Mouse (Mus musculus) spleen, adult 2 months (tissue): ENCODE results near the gene Cyp26b1. TPM values are rescaled to one million over a fixed set of nuclear protein-coding genes. Genes with fewer than 3 reads are reported as not detected.

ENCODE experiments used
- DNase-seq, 2 experiments: peaks; one replicate each; pipeline versions ENCODE4 v3.0.0 to v3.0.0-alpha.2; 2012 to 2021; ENCODE audit warnings: low spot score in 2 of 2, low read depth in 1 of 2
- H3K27ac ChIP-seq: fragments of 200-500 bp; 2 replicates; pipeline ENCODE4 v1.5.1; 2012; ENCODE audit warnings: low read length, inconsistent platforms; ENCODE audit not compliant: insufficient read depth
- H3K27me3 ChIP-seq: fragments of 200-500 bp; 2 replicates; pipeline ENCODE4 v1.6.1; 2012; ENCODE audit warnings: mild to moderate bottlenecking, moderate library complexity, low read length, inconsistent platforms; ENCODE audit not compliant: control insufficient read depth, insufficient read depth
- H3K36me3 ChIP-seq: fragments of 200-500 bp; 2 replicates; pipeline ENCODE4 v1.6.1; 2012; ENCODE audit warnings: mild to moderate bottlenecking, low read length, inconsistent platforms; ENCODE audit not compliant: control insufficient read depth, insufficient read depth
- H3K4me1 ChIP-seq: fragments of 200-500 bp; 2 replicates; pipeline ENCODE4 v1.6.1; 2011; ENCODE audit warnings: inconsistent platforms; ENCODE audit not compliant: control insufficient read depth, insufficient read depth, insufficient read length
- H3K4me3 ChIP-seq: fragments of 200-500 bp; 2 replicates; pipeline ENCODE4 v1.5.1; 2011; ENCODE audit warnings: mild to moderate bottlenecking, inconsistent platforms; ENCODE audit not compliant: insufficient read depth, insufficient read length; ENCODE audit errors: extremely low read depth
- CTCF ChIP-seq: fragments of 200-500 bp; IDR thresholded peaks from 2 replicates; pipeline ENCODE4 v1.5.1; 2011; ENCODE audit warnings: mild to moderate bottlenecking, inconsistent platforms; ENCODE audit not compliant: insufficient read depth, insufficient read length, insufficient replicate concordance; ENCODE audit errors: extremely low read depth
- POLR2A ChIP-seq: fragments of 200-500 bp; IDR thresholded peaks from 2 replicates; pipeline ENCODE4 v1.6.1; 2011; ENCODE audit warnings: low read depth, low read length, inconsistent platforms
- WGBS: fragments of 180-500 bp; shearing (Covaris S2); methylation state at CpG from one replicate; pipeline ENCODE4 v1.1.7; 2018; 5-methylcytosine and 5-hydroxymethylcytosine counted together
- polyA plus RNA-seq: library from polyadenylated mRNA; depleted of rRNA; stranded (reverse); fragments of >200 nt; gene quantifications from 2 replicates; pipeline ENCODE4 v1.2.3, GENCODE M21; 2012

Gene Cyp26b1
- polyA plus RNA-seq, 1 experiment = 0.76 TPM

- Histone ChIP-seq H3K27ac (no peak overlapping the region), H3K4me3 (no peak overlapping the region), H3K27me3 (no peaks in the 10 kb centered on the region; the same call in 1 of the 2 replicates), H3K4me1 (no peaks in the 10 kb centered on the region), H3K36me3 (no peaks in the 10 kb centered on the region)
- TF ChIP-seq POLR2A = no peak
- no peak for TF ChIP-seq CTCF
- WGBS = 82% methylated on average over 3 of the region's 3 CpGs
- DNase-seq = no peak
These were observed 918 bp upstream of the Cyp26b1 start for GRCm38 (mm10) chr6:84594626-84595025.

- Histone ChIP-seq H3K4me1 (no peaks in the 10 kb centered on the region; the same call in 1 of the 2 replicates), H3K27me3 (peaks cover 16% of the 10 kb centered on the region), H3K4me3 (no peak overlapping the region), H3K27ac (no peak overlapping the region), H3K36me3 (no peaks in the 10 kb centered on the region)
- WGBS = 82% methylated on average over 6 of the region's 6 CpGs
- TF ChIP-seq POLR2A = no peak
- no peak for TF ChIP-seq CTCF
- no peak for DNase-seq
These were observed 2.6 kb downstream of the Cyp26b1 start for GRCm38 (mm10) chr6:84590961-84591745.

- Histone ChIP-seq H3K27me3 (peaks cover 24% of the 10 kb centered on the region), H3K27ac (no peak overlapping the region), H3K36me3 (no peaks in the 10 kb centered on the region), H3K4me1 (no peaks in the 10 kb centered on the region; the same call in 1 of the 2 replicates), H3K4me3 (no peak overlapping the region)
- peak in 1 of 2 experiments; percentile 49 for DNase-seq
- 7% methylated on average over 39 of the region's 39 CpGs for WGBS
- TF ChIP-seq CTCF (peak; percentile 40; the same call in 1 of the 2 replicates), POLR2A (no peak)
These were observed 3.7 kb downstream of the Cyp26b1 start for GRCm38 (mm10) chr6:84589742-84590686.

GRCm38 (mm10) chr6:84588895-84589652 is 4.6 kb downstream of the Cyp26b1 start:
- TF ChIP-seq CTCF (no peak), POLR2A (no peak)
- H3K4me1 ChIP-seq = no peaks in the 10 kb centered on the region; the same call in 1 of the 2 replicates
- no peaks in the 10 kb centered on the region for H3K36me3 ChIP-seq
- no peak overlapping the region for H3K27ac ChIP-seq
- WGBS = 4% methylated on average over 44 of the region's 54 CpGs
- peak overlapping the region; percentile 21; the same call in 1 of the 2 replicates for H3K4me3 ChIP-seq
- H3K27me3 ChIP-seq = peaks cover 26% of the 10 kb centered on the region
- no peak for DNase-seq

GRCm38 (mm10) chr6:84588221-84588894 is 5.3 kb downstream of the Cyp26b1 start:
- H3K36me3 ChIP-seq = no peaks in the 10 kb centered on the region
- peaks cover 29% of the 10 kb centered on the region for H3K27me3 ChIP-seq
- no peak for DNase-seq
- under 1% methylated on average over 41 of the region's 41 CpGs for whole genome bisulfite sequencing
- H3K4me1 ChIP-seq = peaks cover 2% of the 10 kb centered on the region
- TF ChIP-seq CTCF (no peak), POLR2A (no peak)
- no peak overlapping the region for H3K27ac ChIP-seq
- H3K4me3 ChIP-seq = peak overlapping the region; percentile 21; the same call in 1 of the 2 replicates
